Mouse (Mus musculus) cerebellum, adult 11 months (tissue): Measurements from ENCODE around the gene Gfm2.

ENCODE experiments used
- DNase-seq: peaks from one replicate; pipeline ENCODE4 v3.0.0; 2022

The Gfm2 gene

GRCm38 (mm10) chr13:97193420-97193819 lies 55.7 kb downstream of the Gfm2 start:
- peak; percentile 62 for DNase-seq

- DNase-seq: no peak
Observed at GRCm38 (mm10) chr13:97196186-97196924, 58.6 kb downstream of the Gfm2 start.

- DNase-seq: no peak
Observed at GRCm38 (mm10) chr13:97196925-97197218, 59.1 kb downstream of the Gfm2 start.

DNA sequence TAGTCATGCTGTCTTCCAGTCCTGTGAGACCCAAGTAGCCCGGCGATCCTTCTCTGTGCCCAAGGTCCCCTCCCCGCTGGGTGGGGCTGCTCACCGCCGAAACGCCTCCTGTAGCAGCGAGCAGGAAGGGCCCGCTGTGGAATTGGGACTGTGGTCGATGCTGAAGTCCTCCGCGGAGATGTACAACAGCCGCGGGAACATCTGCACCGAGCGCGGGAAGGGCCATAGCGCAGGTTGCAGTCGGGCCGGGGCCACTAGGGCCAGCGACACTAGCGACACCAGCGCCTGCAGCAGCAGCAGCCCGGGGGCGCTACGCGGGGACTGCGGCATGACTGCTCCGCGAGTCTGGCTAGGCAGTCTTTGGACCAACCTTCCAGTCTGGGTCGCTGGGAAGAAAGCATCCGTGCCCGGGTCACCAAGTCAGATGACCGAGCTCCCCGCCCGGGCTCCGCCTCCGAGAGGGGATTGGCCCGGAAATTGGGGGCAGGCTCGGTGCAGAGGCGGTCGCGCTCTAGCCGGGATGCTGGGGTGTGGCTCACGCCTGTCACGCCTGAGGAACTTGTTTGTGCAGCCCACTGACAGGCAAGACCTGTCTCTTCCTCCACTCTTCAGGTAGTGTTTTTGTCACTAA lies 60.3 kb downstream of the Gfm2 start, which contains the start of gene Hexb:
Gene Hexb, minus strand, starts transcription at position 426 of the 631 bp plus-strand sequence.
- DNase-seq: peak; percentile 83

DNA sequence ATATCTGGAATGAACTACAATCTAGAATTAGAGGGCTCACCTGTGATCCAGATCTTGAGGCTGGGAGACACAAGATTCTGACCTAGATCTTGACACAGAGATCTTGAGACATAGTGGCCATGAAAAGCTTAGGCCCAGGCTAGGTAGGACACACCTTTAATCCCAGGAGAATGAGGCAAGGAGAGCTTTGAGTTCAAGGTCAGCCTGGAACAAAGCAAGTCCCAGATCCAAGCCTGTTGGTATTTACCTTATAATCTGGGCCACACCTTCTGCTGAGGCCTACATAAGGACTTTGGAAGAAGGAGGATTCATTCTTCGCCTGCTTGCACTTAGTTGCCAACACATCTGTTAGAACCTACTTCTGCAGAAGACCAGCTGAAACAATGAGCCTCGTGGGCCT lies 61.4 kb downstream of the Gfm2 start:
- DNase-seq: no peak

DNA sequence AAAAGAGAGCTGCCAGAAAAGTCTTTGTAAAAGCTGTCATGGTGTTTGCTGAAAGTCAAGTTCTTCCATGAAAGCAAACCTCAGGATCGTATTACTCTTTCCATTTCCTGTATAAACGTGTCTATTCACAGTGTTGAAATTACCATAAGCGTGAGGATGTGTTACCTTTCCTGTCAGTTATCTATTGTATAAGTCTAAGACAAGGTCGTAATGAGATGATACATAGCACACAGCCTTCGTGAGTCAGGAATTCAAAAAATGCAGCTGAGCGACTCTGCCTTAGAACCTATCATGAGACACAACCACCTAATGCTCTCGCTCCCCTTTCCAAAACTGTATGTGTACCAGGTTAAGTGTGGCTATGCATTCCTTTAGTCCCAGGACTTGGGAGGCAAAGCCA lies 63.3 kb downstream of the Gfm2 start:
- DNase-seq: no peak

- DNase-seq: no peak
Observed at GRCm38 (mm10) chr13:97201896-97202295, 64.2 kb downstream of the Gfm2 start.

GRCm38 (mm10) chr13:97205052-97205701 lies 67.4 kb downstream of the Gfm2 start:
- peak; percentile 62 for DNase-seq

DNA sequence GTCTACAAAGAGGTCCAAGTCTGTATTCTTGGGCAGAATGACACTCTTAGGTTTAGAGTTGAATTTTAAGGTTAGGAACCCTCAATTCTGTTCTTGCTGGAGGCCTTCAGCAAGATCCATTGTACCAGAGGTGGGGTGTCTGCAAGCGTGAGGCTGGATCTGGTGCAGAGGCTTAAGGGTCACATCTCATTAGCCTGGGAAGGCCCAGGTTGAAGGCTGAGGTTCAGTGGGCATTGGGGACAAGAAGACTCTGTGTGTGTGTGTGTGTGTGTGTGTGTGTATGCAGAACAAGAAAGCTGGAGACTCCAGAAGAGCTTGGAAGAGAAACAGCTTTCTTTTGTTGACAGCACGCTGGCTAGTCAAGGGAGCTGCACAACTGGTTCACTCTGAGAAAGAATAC lies 68.3 kb downstream of the Gfm2 start:
- no peak for DNase-seq

DNA sequence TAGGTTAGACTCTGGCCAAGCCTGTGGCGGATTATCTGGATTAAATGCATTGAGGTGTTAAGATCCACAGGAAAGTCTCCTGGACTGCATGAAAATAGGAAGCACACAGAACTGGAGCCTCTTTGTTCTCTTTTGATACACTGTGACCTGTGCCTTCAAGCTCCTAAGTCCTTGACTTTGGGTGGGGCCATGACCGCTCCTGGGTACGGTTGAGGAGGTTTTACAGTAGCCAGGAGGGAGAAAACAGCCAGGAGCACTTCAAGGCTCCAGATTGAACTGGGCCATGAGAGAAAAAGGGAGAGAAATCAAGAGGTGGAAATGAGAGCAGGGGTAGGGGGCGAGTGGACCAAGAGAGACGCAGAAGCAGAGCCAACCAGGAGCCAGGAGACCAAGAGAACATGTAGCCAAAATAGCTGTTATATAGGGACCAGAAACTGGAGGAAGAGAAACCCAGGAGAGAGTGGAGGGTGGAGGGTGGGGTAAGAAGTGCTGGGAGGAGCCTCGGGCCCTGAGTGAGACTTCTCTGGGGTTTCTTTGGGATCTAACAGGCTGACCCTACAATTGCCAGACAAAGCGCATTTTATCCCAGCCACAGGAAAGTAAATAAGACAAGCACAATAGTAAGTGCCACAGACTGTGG lies 69.9 kb downstream of the Gfm2 start:
- no peak for DNase-seq

DNA sequence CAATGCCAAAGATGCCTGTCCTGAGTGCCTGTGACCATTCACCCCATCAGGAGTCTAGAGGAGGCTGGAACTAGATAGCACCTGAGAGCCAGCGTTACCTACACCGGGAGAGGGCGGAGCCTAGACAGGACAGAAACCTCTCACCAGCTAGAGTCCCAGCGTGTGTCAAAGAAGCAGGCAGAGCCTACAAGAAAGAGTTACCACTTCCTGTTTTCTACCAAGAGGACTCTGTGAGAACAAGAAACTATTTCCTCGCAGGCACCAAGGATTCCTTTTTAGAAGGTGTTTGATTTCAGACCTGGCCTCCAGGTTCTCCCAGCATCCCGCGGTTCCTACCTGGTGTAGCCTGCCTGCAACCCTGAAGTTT lies 70.4 kb downstream of the Gfm2 start:
- no peak for DNase-seq

DNA sequence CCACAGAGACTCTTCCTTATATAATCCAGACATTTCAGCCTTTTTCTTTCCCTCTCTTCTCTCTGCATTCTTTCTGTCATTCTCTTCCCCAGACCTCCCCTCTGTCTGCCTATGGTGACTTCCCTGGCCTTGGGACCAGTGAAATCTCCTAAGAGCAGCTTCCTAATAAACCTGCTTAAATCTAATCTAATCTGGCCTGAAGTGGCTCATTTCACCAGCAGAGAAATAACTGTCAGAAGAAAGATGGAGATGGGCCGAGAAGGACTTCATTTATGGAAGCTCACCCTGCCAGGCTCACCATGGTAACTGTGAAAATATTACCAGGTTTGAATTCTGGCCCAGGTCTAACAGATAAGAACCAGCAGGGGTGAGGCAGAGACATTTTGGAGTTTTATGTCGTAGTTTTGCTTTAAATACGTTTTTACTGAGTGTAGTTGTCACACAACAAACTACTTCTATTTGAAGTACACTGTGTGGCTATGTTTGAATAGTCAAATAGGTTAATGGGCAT lies 70.8 kb downstream of the Gfm2 start:
- no peak for DNase-seq

GRCm38 (mm10) chr13:97214583-97215268 lies 77.0 kb downstream of the Gfm2 start:
- DNase-seq: no peak

DNA sequence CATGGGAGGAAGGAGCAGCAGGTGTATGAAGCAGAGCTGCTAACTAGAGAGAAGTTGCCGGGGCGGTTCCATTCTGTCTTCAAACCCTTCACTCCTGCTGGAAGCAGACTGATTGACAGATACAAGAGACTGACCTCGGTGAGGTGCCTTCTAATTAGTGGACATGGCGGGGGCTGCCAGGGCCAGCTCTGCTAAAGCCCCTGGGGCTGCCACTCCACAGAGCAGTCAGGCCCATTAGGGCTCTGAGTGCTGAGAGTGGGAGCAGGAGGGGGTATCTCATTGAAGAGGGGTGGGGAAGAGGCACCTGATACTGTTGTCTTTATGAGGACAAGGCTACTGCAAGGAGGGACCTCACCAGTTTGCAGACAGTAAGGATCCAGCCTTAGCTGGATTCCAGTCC lies 77.8 kb downstream of the Gfm2 start:
- no peak for DNase-seq

DNA sequence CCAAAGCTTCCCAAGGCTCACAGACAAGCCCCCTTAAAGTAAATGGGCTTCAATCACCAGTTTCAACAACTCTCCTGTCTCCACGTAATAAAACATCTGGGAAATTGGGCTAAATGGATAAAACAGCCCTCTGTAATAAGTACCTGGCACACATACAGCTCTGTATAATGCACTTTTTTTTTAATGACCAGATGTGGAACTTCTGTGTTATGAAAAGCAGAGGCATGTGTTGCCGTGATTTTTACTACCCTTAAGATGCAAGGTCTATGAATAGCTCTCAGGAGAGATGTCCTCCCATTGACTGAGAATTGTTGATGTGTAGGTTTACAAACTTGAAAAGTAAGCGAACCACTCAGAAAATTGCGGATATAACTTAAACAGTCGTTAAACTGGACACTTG lies 78.5 kb downstream of the Gfm2 start:
- no peak for DNase-seq

DNA sequence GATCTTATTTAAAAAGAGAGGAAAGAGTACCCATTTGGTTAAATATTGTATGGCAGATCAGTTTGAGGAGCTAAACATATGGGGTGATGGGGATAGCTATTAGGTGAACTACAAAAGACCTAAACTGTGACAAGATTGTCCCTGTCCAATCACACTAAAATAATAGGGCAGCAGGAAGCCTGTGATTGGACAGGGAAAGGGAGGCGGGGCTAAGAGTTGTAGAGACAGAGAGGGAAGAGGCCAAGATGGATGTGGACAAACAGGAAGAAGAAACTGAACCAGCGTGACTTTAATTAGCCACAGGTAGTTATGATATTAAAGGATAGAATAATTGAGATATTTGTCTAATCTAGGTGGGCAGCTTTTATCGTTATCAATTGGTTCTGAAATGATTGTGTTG lies 82.3 kb downstream of the Gfm2 start:
- no peak for DNase-seq

GRCm38 (mm10) chr13:97223856-97224255 lies 86.1 kb downstream of the Gfm2 start:
- no peak for DNase-seq

DNA sequence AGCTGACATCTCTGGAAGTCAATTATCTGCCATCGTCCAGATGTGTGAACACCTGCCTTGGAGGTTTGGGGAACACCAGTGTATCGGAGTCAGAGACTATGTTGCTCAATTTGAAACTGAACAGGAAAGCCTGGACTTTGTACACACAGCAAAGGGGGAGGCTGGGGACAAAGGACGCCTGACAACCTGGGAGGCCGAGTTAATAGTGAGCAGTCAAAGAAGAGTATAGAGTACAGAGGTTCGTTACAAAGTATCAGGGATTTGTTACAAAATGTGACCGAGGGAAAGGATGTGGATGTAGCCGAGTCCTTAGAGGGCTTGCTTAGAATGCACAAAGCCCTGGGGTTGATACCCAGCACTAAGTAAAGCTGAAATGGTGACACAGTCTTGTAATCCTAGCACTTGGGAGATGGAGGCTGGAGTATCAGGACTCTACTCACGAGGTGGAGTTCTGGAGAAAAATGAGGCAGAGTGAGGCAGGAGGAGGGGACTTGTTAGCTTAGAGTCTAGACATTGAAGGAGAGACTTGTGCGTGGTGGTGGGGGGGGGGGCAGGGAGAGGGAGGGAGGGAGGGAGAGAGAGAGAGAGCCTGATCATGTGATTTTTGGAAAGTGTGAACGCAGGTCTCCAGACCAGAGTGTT lies 86.7 kb downstream of the Gfm2 start:
- DNase-seq: no peak

DNA sequence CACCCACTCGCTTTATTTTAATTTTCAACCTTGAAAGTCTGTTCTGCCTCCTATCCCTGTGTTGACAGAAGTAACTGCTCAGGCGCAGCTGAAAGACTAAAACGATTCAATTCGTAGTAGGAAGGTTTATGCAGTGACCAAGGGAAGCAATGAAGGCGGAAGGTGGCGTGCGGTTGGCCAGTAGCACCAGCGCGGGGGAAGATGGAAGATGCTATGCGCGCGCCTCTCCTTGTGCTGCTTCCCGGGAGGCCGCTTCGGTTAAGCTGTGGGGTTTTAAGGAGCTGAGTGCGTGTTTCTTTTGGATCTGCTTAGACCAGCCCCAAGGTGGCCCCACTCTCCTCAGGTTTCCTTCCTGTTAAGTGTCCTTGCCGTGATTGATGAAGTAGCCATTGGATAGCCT lies 87.4 kb downstream of the Gfm2 start:
- DNase-seq: no peak

DNA sequence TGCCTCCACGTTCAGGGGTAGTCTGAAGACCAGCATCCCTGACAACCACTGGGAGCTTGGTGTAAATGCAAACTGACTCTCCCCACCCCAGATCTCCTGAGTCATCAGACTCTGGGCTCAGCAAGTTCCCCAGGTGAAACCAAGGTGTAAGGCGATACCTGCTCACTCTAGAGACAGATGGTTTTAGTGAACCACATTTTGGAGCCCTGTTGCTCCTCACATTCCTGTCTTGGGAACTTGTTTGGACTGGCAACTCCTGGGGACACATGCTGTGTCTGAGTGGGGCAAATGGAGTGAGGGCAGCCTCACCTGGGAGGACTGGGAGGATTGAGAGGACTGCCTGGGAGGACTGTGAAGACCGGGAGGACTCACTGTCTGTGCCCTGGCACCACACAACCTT lies 90.1 kb downstream of the Gfm2 start:
- no peak for DNase-seq

GRCm38 (mm10) chr13:97230101-97230500 lies 92.4 kb downstream of the Gfm2 start:
- DNase-seq: no peak
